Mouse (Mus musculus) heart, postnatal 0 days (tissue): Measurements from ENCODE around the gene Bbs2.

Experiments used
- CTCF ChIP-seq: IDR thresholded peaks from 2 replicates; pipeline ENCODE4 v1.5.1; 2016; ENCODE audit warnings: antibody characterized with exemption, control low read depth, low read depth
- EP300 ChIP-seq: IDR thresholded peaks from 2 replicates; pipeline ENCODE4 v1.6.1; 2016; ENCODE audit warnings: antibody characterized with exemption, low read depth

DNA sequence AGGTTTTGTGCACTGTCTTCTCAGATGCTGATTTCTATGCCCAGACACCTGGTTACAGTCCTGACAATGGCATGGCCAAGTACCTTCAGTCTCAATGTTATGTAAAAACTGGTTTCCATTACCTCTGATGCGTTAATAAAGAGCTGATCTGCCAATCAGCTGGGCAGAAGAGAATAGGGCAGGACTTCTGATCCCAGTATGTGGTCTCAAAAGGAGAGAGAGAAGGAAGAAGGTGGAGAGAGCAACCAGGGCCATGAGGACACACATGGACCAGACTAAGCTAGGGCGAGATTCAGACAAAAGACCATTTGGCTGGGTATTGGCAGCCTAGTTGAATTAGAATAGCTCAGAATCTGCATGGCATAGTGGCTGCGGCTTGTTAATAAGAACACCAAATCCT lies 65.1 kb downstream of the Bbs2 start:
- TF ChIP-seq CTCF (no peak), EP300 (no peak)
